Mouse (Mus musculus): ENCODE measurements around the gene Agl.
"Not testable (repeated sequence)": the region's sequence is repeated elsewhere in the genome, so short reads cannot be mapped to it uniquely, and the experiment has no call there.

Agl gene

DNA sequence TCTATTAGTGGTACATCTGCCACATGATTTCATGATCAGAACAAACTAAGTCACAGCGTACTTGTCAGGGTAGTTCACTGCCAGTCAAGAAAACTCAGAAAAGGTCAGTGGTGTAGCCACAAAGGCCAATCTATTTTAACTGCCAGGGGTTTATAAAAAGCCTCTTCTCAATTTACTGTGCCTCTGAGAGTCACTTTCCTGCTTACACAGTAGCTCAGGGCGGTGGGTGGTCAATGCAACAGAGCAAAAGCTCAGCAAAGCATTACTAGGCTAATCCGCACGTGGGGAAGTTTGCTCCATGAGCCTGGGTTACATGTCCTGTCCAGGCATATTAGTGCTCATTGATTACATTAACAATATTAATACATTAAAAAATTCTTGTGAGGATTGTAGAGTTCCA lies 8.0 kb upstream of the Agl start:
- DNase-seq (ENCODE audit: low spot score) = no peak

DNA sequence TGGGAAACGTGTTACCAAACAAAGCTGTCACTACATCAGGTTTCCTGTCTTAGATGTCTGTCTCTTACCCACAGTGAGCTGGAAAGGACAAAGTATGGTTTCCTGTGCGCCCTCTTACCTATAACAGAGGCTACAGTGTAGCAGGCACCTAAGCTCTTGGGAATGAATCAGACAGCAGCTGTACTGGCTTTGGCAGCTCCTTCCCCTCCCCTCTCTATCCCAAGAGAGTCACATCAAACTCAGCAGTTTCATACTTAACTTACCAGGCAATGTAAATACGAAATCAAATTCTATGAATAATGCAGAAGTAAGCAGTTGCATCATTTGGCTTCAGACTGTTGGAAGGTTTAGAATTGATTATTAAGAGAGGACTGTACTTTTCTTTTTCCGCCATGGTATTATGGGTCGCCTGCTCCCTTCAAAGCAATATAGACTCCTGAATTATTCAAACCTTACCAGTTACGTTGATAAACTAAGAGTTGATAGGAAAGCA lies 7.4 kb upstream of the Agl start:
- DNase-seq (ENCODE audit: low spot score) = no peak

DNA sequence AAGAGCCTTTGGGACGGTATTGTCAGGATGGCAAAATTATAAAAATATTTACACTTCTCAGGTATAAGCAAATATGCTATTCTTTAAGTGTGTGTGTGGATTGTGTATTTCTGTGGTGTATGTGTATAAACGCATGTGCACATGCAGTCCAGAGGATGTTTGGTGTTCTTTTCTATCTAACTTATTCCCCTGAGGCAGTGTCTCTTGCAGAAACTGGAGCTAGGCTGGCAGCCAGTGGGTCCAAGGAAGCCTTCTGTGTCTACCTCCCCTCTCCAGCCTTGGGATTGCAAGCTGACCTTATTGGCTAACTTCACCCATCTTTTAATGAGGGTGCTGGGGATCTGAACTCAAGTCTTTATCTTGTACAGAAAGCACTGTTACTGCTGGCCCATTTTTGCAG lies 5.0 kb upstream of the Agl start:
- no peak for DNase-seq (ENCODE audit: low spot score)

DNA sequence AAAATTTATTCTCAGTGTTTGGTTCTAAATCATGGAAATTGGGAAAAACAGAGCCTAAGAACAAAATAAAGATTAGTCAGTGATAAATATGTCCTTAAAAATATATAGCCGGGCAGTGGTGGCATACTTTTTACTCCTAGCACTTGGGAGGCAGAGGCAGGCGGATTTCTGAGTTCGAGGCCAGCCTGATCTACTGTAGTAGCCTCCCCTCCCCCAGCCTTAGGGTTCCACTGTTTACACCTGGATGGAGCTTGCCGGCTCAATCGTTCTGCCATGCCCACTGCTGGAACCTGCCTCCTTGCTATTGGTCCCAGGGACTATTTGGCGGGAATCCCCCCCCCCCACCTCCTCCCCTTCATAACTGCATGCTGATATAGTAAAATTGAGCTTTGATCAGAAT lies 2.4 kb upstream of the Agl start:
- not testable (repeated sequence) for DNase-seq (ENCODE audit: low spot score)

DNA sequence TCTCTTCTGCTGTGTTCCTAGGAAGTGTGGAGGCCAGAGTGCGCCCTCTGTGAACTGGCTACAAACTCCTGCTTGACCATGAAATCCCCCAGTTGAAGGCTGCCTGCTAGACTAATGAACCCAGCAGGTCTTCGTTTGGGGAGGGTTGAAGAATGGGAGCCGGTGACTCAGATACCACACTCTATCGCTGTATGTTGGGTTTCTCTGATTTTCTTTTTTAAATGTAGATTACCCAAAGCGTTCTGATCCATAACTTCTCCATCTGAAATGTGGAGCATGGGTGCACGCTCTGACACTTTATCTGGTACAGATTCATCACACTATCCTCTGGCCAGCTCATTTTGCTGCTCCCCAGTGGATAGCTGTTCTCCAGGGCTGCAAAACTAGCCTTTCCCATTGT lies 1.3 kb upstream of the Agl start:
- DNase-seq (ENCODE audit: low spot score) = no peak

DNA sequence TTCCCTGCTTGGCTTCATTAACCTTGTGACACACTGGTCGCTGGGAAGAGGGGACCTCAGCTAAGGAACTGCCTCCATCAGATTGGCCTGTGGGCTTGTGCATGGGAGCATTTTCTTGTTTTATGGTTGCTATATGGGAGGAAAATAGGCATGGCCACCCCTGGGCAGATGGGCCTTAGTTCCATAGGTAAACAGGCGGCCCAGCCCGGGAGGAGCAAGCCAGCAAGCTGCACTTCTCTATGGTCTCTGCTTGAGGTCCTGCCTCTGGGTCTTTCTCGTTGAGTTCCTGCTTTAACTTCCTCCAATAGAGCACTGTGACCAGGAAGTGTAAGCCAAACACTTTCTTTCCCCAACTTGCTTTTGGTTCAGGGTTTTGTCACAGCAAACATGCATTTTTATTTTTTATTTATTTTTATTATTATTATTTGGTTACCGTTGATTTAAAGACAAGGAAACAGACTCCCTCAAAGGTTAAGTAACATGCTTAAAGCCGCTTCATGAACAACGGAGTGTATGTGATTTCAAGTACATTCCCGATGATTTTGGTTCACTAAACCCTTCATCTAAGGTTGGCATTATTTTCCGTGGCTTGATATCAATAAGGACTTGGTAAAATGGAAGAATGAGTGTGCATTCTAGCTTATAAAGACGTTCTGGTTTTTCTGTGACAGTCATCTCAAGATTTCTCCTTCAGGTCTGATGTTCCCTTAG lies 696 bp upstream of the Agl start:
- DNase-seq (ENCODE audit: low spot score) = no peak

DNA sequence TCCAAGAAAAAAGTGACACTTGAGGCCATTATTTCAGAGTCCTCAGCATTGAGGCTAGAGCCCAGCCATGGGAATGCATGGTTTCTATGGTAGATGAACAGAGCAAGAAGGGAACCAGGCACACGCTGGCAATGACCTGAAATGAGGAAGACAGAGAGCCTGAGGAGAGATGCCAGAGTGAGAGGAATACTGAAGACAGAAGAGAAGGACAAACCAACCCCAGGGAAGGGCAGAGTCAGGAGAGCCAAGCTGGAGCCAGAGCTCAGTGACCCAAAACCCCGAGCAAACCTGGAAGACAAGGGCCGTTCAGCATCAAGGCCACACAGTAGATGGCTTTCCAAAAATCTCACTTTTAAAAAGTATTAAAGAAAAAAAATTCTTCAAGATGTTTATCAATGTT lies 2.1 kb downstream of the Agl start:
- no peak for DNase-seq (ENCODE audit: low spot score)

DNA sequence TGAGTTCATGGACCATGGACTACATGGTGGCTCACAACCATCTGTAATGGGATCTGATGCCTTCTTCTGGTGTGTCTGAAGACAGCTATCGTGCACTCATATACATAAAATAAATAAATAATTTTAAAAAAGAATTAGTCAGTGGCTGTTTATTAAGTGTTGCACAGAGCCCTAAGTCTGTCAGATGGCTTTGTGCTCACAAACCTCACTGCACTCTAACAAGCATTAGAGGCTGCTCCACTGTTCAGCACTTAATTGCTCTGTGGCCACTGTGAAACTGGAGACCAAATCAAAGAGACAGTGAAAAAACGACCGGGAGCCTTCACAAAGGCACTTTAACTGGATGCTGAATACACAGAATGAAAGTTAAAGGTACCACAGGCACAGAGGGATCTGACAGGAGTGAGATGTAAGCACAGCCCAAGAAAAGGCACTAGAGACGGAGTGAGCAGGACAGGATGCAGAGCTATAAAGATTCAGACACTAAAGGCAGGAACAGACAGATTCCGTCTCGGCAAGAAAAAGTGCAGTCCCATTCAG lies 3.1 kb downstream of the Agl start:
- DNase-seq (ENCODE audit: low spot score) = no peak

DNA sequence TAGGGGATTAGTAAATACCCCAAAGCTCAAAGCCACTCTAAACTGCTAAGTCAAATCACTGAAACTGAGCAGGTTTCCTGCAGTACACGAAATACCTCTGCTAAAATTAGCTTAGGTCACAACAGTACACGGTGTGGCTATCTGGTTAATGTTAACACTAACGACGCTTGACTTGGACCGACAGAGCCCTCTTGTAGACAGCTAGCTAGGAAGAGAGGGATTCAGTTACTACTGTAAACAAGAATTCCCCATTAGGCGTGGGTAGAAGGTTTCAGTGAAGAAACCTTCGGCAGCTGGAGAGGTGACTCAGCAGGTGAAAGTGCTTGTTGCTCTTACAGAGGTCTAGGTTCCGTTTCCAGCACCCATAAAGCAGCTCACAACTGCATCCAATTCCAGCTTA lies 6.2 kb downstream of the Agl start:
- DNase-seq (ENCODE audit: low spot score) = no peak

DNA sequence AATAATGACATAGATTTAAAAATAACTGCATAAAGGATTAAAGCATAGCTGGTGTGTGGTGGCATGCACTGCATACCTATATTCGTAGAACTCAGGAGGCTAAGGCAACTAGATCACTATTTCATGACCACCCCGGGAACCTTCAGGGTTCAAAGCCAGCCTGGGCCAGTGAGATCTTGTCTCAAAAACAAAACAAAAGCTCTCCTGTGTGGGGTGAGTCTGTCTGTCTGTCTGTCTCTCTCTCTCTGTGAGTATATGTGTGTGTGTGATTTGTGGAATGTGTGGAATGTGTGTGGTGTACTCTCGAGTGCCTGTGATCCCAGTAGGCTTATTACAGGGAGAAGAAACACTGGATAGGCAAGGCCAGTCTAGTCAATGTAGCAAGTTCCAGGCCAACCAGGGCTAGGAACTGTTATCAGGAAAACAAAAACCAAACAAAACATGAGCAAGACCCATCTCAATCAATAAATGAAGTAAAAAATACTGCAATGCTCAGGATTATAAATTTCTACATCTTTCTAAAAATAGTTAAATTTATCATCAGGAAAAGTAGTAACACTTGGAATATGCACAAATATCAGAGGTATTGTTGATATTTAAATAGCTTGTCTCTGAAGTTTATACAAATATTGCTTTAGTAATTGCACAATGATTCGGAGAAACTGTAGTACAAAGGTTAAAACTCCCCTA lies 9.0 kb downstream of the Agl start:
- no peak for DNase-seq (ENCODE audit: low spot score)

DNA sequence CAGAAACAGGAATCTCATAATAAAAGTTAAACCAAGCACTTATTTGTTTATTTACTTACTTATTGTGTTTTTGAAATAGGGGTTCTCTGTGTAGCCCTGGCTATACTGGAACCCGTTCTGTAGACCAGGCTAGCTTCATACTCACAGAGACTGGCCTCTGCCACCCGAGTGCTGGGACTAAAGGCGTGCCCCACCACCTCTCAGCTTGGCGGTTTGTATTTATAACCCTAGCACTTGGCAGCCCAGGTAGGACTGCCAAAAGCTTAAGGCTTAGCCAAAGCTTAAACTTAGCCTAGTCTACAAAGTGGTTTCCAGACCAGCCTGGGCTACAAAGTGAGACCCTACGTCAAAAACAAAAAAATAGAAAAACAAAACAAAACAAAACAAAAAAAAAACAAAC lies 19.1 kb downstream of the Agl start:
- DNase-seq (ENCODE audit: low spot score) = no peak

DNA sequence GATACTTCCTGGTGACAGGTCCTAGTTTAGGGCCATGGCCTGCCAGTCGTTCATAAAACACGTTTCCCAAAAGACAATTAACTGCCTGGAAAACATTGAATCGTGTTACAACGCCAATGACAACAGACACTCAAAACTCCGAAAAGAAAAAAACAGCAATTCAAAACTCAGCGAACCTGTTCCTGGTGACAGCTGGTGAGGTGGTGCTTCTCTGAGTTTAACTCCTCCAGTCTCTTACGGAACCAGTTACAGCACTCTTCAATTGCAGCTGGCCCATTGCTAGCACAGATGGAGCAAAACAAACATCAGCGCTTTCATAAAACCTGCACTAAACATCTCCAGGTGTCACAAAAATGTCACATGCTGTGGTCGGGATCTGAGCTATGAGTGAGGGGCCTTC lies 21.4 kb downstream of the Agl start:
- DNase-seq (ENCODE audit: low spot score) = no peak

DNA sequence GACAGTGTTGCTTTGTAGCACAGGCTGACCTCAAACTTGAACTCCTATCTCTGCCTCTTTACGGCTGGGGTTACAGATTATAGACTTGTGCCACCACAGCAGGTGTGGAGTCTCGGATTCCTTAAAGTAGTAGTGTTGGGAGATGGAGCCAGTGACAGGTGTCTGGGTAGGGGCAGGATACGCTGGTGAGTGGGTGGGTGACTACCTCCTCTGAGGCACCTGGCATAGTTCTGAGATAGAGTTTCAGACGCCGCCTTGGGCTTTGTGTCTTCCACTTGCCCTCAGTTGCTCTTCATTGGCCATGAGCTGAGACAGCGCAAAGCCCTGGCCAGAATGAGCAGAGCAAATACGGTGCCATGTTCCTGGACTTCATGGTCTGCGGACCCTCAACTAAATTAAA lies 22.1 kb downstream of the Agl start:
- DNase-seq (ENCODE audit: low spot score) = no peak

DNA sequence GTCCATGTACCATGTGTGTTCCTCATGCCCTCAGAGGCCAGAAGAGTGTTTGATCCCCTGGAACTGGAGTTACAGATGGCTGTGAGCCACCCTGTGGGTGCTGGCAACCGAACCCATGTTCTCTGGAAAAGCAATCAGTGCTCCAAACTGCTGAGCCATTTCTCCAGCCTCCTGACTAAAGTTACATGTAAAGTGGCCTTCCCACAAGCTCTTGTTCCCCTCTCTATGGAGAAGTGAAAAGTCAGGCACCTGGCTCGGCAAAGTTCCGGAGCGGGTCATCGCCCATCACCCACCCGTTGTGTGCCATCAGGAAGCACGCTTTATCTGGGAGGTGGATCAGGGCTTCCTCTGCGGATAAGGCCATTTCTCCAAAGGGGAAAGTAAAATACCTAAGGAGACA lies 23.2 kb downstream of the Agl start:
- no peak for DNase-seq (ENCODE audit: low spot score)

DNA sequence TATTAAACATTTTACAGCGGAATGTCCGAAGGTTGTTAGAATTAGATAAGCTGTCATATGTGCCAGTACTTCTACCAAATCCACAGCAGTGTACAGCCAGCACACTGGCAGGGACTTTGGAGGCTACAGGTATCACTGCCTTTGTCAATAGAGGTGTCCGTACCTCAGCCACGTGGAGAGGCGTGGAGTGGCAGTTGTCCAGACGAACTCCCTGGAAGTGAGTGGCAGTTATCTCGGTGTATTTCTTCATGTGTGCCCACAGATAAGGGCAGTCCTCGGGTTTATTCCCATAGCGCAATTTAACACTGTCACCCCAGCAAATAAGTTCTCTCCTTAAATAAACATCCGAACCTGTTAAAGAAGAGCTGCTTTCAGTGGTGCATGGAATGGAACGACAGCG lies 23.7 kb downstream of the Agl start:
- no peak for DNase-seq (ENCODE audit: low spot score)

DNA sequence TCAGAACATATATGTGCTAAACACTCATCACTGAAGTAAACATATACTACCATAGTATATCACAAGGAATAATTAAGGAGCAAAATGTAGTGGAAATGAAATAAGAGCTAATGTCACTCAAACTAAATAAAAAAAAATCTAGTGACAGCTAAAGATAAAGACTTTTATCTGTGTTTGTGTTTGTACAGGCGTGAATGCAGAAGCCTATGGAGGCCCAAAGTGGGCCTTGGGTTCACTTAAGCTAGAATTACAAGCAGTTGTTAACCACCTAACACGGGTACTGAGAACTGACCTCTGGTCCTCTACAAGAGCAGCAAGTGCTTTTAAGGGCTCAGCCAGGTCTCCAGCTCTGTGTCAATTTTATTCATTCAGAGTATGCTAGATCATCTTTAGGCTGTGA lies 31.0 kb downstream of the Agl start:
- no peak for DNase-seq (ENCODE audit: low spot score)

DNA sequence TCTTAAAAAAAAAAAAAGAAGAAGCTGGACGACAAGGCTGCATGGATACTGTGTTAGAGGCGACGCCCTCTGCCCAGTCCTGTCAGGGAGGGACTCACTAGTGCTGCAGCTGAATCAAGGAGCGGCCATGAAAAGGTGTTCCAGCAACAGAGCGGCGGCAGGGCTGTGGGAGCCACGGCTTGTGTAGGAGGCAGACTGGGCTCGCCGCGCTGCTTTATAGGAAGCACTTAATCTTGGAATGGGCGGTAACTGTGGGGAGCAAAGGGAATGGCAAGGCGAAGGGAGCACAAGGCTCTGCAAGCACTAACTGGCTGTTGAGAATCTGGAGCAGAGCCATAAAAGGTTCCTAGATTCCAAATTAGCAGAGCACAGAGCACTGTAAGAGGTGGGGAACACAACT lies 34.1 kb downstream of the Agl start:
- DNase-seq (ENCODE audit: low spot score) = no peak

DNA sequence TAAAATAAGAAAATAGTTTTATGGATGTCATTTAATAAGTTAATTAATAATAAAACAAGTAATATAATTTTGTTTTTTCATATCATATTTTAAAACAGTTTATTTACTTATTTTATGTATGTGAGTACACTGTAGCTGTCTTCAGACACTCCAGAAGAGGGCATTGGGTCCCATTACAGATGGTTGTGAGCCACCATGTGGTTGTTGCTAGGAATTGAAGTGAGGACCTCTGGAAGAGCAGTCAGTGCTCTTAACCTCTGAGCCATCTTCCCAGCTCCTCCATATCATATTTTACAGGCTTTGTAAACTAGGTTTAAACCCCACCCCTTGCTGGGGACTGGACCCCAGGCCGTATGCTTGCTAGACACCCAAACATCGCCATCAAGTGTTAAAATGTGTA lies 36.4 kb downstream of the Agl start:
- peak; percentile 47 for DNase-seq (ENCODE audit: low spot score)

DNA sequence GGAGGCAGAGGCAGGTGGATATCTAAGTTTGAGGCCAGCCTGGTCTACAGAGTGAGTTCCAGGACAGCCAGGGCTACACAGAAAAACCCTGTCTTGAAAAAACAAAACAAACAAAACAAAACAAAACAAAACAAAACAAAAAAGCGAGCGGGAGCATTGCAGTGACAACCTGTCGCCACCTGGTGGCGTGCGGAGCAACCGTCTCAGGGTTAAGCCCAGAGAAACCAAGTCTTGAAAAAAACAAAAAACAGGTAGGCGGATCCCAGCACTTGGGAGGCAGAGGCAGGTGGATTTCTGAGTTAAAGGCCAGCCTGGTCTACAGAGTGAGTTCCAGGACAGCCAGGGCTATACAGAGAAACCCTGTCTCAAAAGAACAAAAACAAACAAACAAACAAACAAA lies 41.0 kb downstream of the Agl start:
- DNase-seq (ENCODE audit: low spot score) = peak; percentile 32

DNA sequence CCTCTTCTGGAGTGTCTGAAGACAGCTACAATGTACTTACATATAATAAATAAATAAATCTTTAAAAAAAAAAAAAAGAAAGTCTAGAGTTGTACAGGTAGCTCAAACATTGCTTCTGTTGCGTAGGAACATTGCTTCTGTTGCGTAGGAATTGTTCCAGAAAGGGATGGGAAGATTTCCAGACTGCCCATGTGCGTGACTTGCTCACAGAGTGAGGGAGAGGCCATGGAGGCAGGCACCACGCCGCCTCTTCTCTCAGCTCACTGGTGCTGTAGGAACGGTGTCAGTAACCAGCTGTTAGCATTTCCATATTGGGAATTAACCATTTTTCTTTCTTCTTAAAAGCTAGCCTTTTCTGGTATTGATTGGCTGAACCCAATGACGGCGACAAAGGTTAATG lies 55.1 kb downstream of the Agl start:
- DNase-seq (ENCODE audit: low spot score) = no peak

DNA sequence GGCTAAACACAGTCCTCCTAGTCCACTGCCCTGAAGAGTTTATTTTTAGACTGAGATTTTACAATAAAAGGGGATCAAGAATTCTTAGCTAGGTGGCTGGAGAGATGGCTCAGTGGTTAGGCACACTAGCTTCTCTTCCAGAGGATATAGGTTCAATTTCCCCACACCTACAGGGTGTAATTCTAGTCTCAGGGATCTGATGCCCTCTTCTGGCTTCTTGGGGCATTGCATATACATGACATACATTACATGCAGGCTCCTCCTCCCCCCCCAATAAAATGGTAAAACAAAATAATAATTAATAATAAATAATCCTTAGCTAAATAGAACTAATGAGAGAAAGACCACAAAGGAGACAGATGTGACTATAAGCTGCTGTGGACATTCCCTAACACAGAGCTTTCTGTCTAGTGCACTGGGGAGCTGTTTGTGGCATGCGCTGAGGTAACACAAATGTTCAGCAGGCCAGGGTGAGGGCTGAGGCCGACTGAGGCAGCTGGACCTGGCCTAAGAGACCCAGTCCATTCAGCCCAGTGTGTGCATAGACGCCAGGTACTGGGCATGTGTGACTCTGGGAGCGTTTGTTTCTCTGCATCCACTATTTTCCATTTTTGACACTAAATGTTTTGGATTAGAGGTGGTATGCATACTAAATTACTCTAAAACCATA lies 56.6 kb downstream of the Agl start:
- peak; percentile 59 for DNase-seq (ENCODE audit: low spot score)

DNA sequence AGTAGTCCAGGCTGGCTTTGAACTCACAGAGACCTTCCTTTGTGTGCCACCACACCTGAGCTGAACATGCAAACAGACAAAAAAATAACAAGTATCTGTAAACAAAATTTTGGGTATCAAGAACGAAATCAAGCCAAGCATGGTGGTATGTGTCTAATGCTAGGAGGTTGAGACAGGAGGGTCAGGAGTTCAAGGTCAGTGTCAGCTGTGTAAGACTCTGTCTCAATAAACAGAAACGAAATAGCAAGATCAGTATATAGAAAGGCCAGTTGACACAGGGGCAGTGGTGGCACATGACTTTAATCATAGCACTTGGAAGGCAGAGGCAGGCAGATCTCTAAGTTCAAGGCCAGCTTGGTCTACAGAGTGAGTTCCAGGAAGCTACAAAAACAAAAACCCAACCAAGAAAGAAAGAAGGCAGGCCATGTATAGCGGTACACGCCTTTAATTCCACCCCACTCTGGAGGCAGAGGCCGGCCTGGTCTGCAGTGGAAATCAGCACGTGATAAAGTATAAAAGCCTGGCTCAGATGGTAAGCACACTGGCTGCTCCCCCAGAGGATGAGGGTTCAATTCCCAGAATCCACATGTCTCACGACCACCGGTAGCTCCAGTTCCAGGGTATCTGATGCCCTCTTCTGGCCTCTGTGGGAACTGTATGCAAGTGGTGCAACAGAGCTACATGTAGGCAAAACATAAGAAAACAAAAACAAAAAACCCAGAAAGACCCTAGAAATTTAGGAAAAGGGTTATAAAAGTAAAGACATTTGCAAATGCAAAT lies 59.4 kb downstream of the Agl start:
- DNase-seq (ENCODE audit: low spot score) = peak; percentile 64

Data from adipocyte (in vitro differentiated cells).